Mouse (Mus musculus) kidney, embryonic 14.5 days (tissue): ENCODE data around the gene Ids. TPM values are rescaled to one million over a fixed set of nuclear protein-coding genes. Genes with fewer than 3 reads are reported as not detected.
"Not testable (repeated sequence)": the region's sequence is repeated elsewhere in the genome, so short reads cannot be mapped to it uniquely, and the experiment has no call there.

Experiments used
- ATAC-seq: fragments of 200-750 bp; cut with Nextera tagmentation; 2 replicates; pipeline ENCODE4 v1.8.0; 2017; ENCODE audit warnings: moderate number of reproducible peaks, mild to moderate bottlenecking, moderate TSS enrichment, moderate library complexity; ENCODE audit not compliant: low FRiP score, low TSS enrichment
- H3K27ac ChIP-seq: fragments of 300-500 bp; sonication (generic); 2 replicates; pipeline ENCODE4 v1.5.1; 2014; ENCODE audit warnings: low read depth, mild to moderate bottlenecking, low read length, moderate library complexity, mixed read lengths
- H3K27me3 ChIP-seq: fragments of 300-500 bp; sonication (generic); 2 replicates; pipeline ENCODE4 v1.6.1; 2014; ENCODE audit warnings: mild to moderate bottlenecking, low read length; ENCODE audit not compliant: control insufficient read depth, insufficient read depth
- H3K36me3 ChIP-seq: fragments of 300-500 bp; sonication (generic); 2 replicates; pipeline ENCODE4 v1.6.1; 2014; ENCODE audit warnings: low read length, mixed read lengths; ENCODE audit not compliant: control insufficient read depth, insufficient read depth
- H3K4me1 ChIP-seq: fragments of 300-500 bp; sonication (generic); 2 replicates; pipeline ENCODE4 v1.6.1; 2014; ENCODE audit warnings: low read length, mixed read lengths; ENCODE audit not compliant: control insufficient read depth, insufficient read depth
- H3K4me2 ChIP-seq: fragments of 300-500 bp; sonication (generic); replicated peaks from 2 replicates; pipeline ENCODE4 v1.6.1; 2014; ENCODE audit warnings: low read depth, mild to moderate bottlenecking, low read length
- H3K4me3 ChIP-seq: fragments of 300-500 bp; sonication (generic); 2 replicates; pipeline ENCODE4 v1.5.1; 2014; ENCODE audit warnings: mild to moderate bottlenecking, low read length
- H3K9ac ChIP-seq: fragments of 300-500 bp; sonication (generic); 2 replicates; pipeline ENCODE4 v1.6.1; 2014; ENCODE audit warnings: low read depth, mild to moderate bottlenecking, low read length, moderate library complexity
- H3K9me3 ChIP-seq: fragments of 300-500 bp; sonication (generic); 2 replicates; pipeline ENCODE4 v1.6.1; 2016; ENCODE audit warnings: low read length; ENCODE audit not compliant: control insufficient read depth
- WGBS: fragments of 180-500 bp; shearing (Covaris S2); extraction: QIAGEN DNeasy Blood & Tissue Kit; methylation state at CpG from one replicate; pipeline ENCODE4 v1.1.7; 2014; 5-methylcytosine and 5-hydroxymethylcytosine counted together
- polyA plus RNA-seq: library from polyadenylated mRNA; unstranded; fragments of >200 nt; fragmentation: Nextera tagmentation; extraction: Ambion mirVana; gene quantifications from 2 replicates; pipeline ENCODE4 v1.2.1, GENCODE M21; 2014

Gene Ids
- polyA plus RNA-seq, result 2.5 and 3.0 TPM in 2 replicates

DNA sequence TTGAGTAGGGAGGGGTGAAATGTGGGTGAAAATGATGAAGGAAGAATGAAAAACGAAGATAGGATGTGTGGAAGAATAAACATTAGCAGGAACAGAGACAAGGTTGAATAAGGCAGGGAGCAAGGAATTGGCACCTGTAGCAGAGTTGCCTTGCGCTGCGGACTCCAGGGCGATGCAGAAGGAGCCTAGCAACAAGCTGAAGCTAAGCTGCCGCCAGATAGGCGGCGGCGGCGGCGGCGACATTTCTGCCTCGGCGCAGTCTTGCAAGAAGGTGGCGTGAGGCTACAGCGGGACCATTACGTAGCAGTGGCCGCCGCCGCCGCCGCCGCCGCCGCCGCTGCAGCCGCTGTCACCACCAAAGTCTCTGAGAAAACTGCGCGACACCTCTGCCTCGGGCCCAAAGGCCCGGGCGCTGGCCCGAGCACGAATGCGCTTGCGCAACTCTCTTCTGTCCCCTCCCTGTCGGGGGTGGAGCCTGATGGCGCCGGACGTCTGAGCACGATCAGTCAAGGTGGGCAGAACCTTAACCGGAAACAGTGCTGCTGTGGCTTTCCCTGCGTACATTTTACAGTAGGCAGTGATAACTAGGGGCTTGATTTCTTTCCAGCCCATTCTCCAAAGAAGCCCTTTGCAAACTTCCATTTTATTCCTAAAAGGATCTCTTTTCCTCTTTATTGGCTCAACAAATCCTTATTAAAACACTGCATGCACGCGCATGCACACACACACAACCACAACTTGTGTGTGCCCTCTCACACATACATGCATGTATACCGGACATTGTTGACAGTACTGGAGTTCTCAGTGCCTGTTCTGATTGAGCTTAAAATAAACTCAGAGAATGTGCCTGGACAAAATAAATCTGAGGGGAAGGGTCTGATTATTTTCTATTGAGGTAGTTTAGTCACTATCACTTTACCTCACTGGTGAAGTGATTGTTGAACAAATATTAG, at the start of gene Ids:
Gene Ids (minus strand): TSS at position 424 of the 953 bp plus-strand sequence.
- H3K4me1 ChIP-seq, result no peaks in the 10 kb centered on the region
- peak within 1 kb of the TSS; percentile 56 for H3K9ac ChIP-seq
- no peak within 1 kb of the TSS for H3K27ac ChIP-seq
- peak; percentile 96 for ATAC-seq
- H3K27me3 ChIP-seq, result no peaks in the 10 kb centered on the region
- H3K9me3 ChIP-seq, result no peaks in the 10 kb centered on the region
- no peaks in the 10 kb centered on the region for H3K36me3 ChIP-seq
- 34% methylated on average over 44 of the region's 45 CpGs for WGBS
- peak within 1 kb of the TSS; percentile 41 for H3K4me2 ChIP-seq
- peak within 1 kb of the TSS; percentile 51 for H3K4me3 ChIP-seq

DNA sequence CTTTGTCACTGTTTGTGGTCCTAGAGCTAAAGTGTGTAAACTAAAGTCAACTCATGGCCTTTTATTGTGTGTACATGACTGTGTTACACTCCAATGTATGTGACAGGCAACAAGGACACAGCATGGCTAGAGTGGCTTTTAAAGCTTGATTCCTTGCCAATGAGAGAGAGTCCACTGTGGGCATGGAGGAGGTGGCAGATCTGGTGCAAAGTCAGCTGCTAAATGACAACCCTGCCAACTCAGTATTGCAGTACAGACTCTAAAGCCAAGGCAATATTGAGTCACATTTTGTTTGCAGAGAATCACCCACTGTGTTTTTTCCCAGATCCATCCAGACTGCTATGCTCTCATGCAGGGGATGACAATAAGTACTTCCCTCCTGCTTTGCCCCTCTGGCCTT, 27.8 kb upstream of the Ids start:
- H3K4me3 ChIP-seq, H3K9me3 ChIP-seq, H3K9ac ChIP-seq, H3K36me3 ChIP-seq, H3K4me2 ChIP-seq, H3K27ac ChIP-seq, ATAC-seq, H3K4me1 ChIP-seq, H3K27me3 ChIP-seq: not testable (repeated sequence)

DNA sequence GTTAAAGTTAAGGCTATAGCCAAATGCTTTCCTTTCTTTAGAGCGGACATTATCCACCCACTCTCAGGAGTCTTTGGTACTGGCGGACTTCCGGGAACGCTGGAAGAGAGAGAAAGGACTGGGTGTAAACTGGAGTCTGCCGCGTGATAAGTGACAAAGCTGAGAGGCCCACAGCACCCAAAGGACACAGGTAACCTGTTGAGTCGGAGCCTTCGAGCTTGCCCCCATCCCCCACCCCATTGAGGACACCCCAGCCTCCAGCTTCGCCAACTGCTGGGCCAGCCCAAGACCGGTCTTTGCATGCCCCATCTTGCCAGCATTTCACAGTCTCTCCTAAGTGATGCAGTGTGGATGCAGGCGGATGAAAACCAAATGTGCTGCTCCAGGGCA, 21.1 kb upstream of the Ids start:
- ATAC-seq, result peak; percentile 61
- WGBS, result 21% methylated on average over 11 of the region's 11 CpGs
- no peaks in the 10 kb centered on the region for H3K9me3 ChIP-seq
- peak overlapping the region; percentile 50 for H3K4me2 ChIP-seq
- peak overlapping the region; percentile 71; the same call in 1 of the 2 replicates for H3K27ac ChIP-seq
- peaks cover 3% of the 10 kb centered on the region; the same call in 1 of the 2 replicates for H3K36me3 ChIP-seq
- H3K9ac ChIP-seq, result peak overlapping the region; percentile 59
- peak overlapping the region; percentile 56 for H3K4me3 ChIP-seq
- 0 out of 2 replicates have a peak, but pooled peaks cover 4% of the 10 kb centered on the region for H3K4me1 ChIP-seq
- no peaks in the 10 kb centered on the region for H3K27me3 ChIP-seq

DNA sequence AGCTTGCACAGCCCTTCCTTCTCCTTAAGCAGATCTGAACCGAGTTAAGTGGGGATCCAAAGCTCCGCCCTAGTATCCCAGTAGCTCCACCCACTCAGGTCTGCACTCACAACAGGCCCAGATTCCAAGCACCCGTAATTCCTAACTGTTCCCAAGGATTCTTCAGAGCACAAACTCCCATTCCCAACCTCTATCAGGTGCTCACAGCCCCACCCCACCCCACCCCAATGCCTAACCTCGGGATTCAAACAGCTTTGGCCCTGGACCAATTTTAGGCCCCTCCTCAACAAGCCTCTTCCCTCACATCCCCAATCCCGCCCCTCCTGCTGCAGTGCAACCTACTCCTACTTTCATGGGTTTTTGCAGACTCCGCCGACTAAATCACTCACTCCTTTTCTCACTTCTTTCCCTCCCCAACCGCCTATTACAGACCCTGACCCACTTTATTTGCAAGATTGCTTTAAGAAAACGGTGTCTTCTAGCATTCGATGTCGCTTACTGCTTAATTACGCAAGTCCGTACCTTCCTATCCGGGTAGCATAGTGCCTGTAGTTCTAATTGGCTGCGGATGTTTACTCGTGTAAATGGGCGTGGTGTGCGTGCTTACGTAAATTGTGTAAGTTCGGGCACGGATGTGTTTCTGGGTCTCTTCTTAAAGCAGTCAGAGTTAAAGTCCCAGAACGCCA, 20.5 kb upstream of the Ids start, which contains the start of gene 1110012L19Rik:
Gene 1110012L19Rik (plus strand): TSS at position 602 of the 686 bp plus-strand sequence.
- Histone ChIP-seq H3K9me3 (no peaks in the 10 kb centered on the region), H3K4me2 (peak within 1 kb of the TSS; percentile 50), H3K4me3 (peak within 1 kb of the TSS; percentile 56), H3K36me3 (peaks cover 3% of the 10 kb centered on the region; the same call in 1 of the 2 replicates), H3K27me3 (no peaks in the 10 kb centered on the region), H3K4me1 (0 out of 2 replicates have a peak, but pooled peaks cover 4% of the 10 kb centered on the region), H3K9ac (peak within 1 kb of the TSS; percentile 59), H3K27ac (peak within 1 kb of the TSS; percentile 71; the same call in 1 of the 2 replicates)
- 26% methylated on average over 22 of the region's 22 CpGs for WGBS
- peak; percentile 97 for ATAC-seq

DNA sequence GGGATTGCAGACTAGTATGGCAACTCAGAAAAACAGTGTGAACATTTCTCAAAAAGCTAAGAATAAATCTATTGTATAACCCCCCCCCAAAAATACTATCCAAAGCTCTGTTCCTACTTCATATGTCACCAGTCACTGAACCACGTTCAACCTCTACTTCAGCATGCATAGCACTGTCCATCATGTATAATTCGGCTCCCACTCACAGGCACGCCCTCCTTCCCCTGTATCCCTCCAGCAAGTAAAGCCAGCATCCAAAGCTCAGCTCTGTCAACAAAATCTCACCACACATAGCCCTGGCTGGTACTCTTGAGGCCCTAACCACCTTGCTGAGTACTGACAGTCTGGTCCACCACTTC, 20.0 kb upstream of the Ids start:
- 68% methylated on average over 3 of the region's 3 CpGs for WGBS
- no peak overlapping the region for H3K27ac ChIP-seq
- H3K27me3 ChIP-seq, result no peaks in the 10 kb centered on the region
- H3K4me2 ChIP-seq, result peak overlapping the region; percentile 39
- H3K9ac ChIP-seq, result peak overlapping the region; percentile 50; the same call in 1 of the 2 replicates
- H3K36me3 ChIP-seq, result peaks cover 3% of the 10 kb centered on the region; the same call in 1 of the 2 replicates
- 0 out of 2 replicates have a peak, but pooled peaks cover 4% of the 10 kb centered on the region for H3K4me1 ChIP-seq
- no peak for ATAC-seq
- H3K9me3 ChIP-seq, result no peaks in the 10 kb centered on the region
- peak overlapping the region; percentile 56 for H3K4me3 ChIP-seq

DNA sequence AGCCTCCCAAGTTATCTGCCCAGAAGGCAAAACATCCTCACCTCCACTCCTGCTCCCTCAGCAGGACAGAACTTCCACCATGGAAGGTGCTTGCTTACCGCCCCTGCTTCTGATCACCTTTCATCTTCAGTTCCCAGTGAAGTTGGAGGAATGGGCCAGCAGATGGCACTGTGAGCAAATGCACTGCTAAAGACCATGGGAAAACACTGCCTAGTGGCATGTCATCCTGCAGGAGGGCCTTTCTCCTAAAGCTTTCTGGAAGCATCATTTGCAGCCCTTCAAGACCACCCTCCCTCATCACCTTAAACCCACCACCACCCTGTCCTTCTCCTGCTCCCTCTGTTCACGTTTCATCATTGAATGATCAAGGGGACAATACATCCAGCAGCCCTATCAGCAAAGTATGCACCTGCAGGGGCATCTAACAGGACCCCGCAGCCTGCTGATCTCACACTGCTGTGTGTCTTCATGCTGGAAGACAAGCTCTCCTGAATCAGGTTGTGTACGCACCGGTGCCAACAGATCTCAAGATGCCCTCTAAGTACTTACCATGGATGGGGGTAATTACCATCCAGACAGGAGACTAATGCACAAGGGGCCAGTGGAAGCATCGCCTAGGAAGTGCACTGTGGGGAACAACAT, 9.7 kb upstream of the Ids start:
- ATAC-seq, H3K27ac ChIP-seq, H3K27me3 ChIP-seq, H3K4me1 ChIP-seq, H3K36me3 ChIP-seq, H3K4me2 ChIP-seq, H3K4me3 ChIP-seq, H3K9me3 ChIP-seq, H3K9ac ChIP-seq: not testable (repeated sequence)
- WGBS, result 73% methylated on average over 5 of the region's 6 CpGs

DNA sequence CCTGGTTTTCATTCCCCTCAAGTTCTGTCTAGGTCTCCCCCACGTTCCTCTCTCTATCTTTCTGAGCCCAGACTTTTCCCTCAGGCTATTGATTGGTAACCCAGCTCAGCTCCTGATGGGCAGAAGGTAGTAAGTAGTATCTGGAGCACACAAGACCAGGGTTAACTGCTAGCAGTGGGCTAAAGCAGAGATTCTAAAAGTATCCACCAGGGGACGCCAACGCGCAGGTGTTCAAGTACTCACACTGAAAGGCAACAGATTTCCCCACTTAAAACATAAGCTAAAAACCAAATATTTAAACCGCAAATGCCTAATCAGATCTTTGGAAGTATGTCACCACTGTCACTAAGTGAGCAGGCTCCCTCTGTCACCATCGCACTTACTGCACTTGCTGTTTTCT, 4.9 kb upstream of the Ids start:
- not testable (repeated sequence) for H3K4me2 ChIP-seq, H3K27me3 ChIP-seq, H3K4me1 ChIP-seq, H3K4me3 ChIP-seq, H3K27ac ChIP-seq, H3K9ac ChIP-seq, ATAC-seq, H3K9me3 ChIP-seq, H3K36me3 ChIP-seq
- WGBS, result 22% methylated on average over 1 of the region's 6 CpGs

DNA sequence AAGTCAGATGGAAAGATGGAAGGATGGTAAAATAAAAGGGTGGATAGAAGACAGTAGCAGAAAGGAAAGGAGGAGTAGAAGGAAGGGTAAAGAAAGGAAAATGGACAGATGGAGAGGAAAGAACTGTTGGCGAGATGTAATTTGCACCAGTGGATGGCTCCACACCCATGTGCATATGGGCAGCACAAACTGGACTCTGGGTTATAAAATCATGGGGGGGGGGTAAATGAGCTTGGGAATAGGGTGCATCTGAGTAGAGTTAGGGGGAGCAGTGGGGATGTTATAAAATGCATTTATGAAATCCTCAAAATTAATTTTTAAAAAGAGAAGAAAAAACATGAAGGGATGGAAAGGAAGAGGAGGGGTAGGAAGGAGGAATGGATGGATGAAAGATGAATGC, 682 bp downstream of the Ids start:
- Histone ChIP-seq H3K9me3 (no peaks in the 10 kb centered on the region), H3K27ac (no peak overlapping the region), H3K9ac (peak overlapping the region; percentile 56; the same call in 1 of the 2 replicates), H3K27me3 (no peaks in the 10 kb centered on the region), H3K36me3 (no peaks in the 10 kb centered on the region), H3K4me3 (peak overlapping the region; percentile 51), H3K4me2 (peak overlapping the region; percentile 41), H3K4me1 (no peaks in the 10 kb centered on the region)
- ATAC-seq, result no peak
- 81% methylated on average over 1 of the region's 1 CpGs for WGBS
